Mouse (Mus musculus) G1E (cell line): Measurements from ENCODE around the gene Rnf152. TPM values are rescaled to one million over a fixed set of nuclear protein-coding genes. Genes with fewer than 3 reads are reported as not detected.

Experiments used
- ATAC-seq: 2 replicates; pipeline ENCODE4 v1.8.0; 2016; ENCODE audit warnings: mild to moderate bottlenecking; ENCODE audit not compliant: insufficient number of reproducible peaks, poor library complexity, low FRiP score, severe bottlenecking; ENCODE audit errors: extremely low read depth
- DNase-seq: peaks from one replicate; pipeline ENCODE4 v3.0.0; 2012; ENCODE audit warnings: low spot score
- H3K27me3 ChIP-seq: 2 replicates; pipeline ENCODE4 v1.6.1; 2012; ENCODE audit warnings: mild to moderate bottlenecking, low read length, inconsistent platforms; ENCODE audit not compliant: insufficient read depth
- H3K36me3 ChIP-seq: replicated peaks from 2 replicates; pipeline ENCODE3; 2012; ENCODE audit warnings: mild to moderate bottlenecking, inconsistent platforms
- H3K4me1 ChIP-seq: 2 replicates; pipeline ENCODE4 v1.6.1; 2012; ENCODE audit warnings: low read depth, low read length, inconsistent platforms, mixed read lengths; ENCODE audit not compliant: insufficient read depth
- H3K4me3 ChIP-seq: 2 replicates; pipeline ENCODE4 v1.5.1; 2012; ENCODE audit warnings: low read depth, mild to moderate bottlenecking, inconsistent platforms, low read length, moderate library complexity, mixed read lengths
- H3K9me3 ChIP-seq: replicated peaks from 2 replicates; pipeline ENCODE4 v1.6.1; 2012; ENCODE audit warnings: inconsistent platforms
- CTCF ChIP-seq: IDR thresholded peaks from 2 replicates; pipeline ENCODE4 v1.5.1; 2012; ENCODE audit warnings: low read depth, low read length, inconsistent platforms, mixed read lengths
- GATA1 ChIP-seq: IDR thresholded peaks from 2 replicates; pipeline ENCODE4 v1.6.1; 2012; ENCODE audit warnings: borderline replicate concordance, low read length, inconsistent platforms, mixed read lengths
- GATA2 ChIP-seq: IDR thresholded peaks from 2 replicates; pipeline ENCODE4 v1.6.1; 2012; ENCODE audit warnings: low read depth, low read length, inconsistent platforms, borderline replicate concordance
- POLR2AphosphoS5 ChIP-seq: IDR thresholded peaks from 2 replicates; pipeline ENCODE4 v1.6.1; 2012; ENCODE audit warnings: low read depth, low read length, inconsistent platforms; ENCODE audit not compliant: insufficient replicate concordance
- TAL1 ChIP-seq: conservative IDR thresholded peaks from 2 replicates; pipeline ENCODE4 v1.6.1; 2012; ENCODE audit warnings: low read depth, low read length, inconsistent platforms, mixed read lengths
- polyA plus RNA-seq: library from polyadenylated mRNA; stranded (reverse); fragments of >175 nt; gene quantifications from 2 replicates; pipeline ENCODE4 v1.2.3, GENCODE M21; 2012
- total RNA-seq, 2 experiments: library from RNA; stranded (forward) in 1 of 2; stranded (reverse) in 1 of 2; fragments of 200-1000 nt in 1 of 2; fragments of >200 nt in 1 of 2; fragmentation: Nextera tagmentation in 1 of 2; gene quantifications; 2 replicates each; pipeline ENCODE4 v1.2.3; 2014 to 2017

The Rnf152 gene
- total and polyA plus RNA-seq, 3 experiments = 0.11 TPM; not detected in 2

- Histone ChIP-seq H3K9me3 (peaks cover 16% of the 10 kb centered on the region), H3K4me3 (no peak overlapping the region), H3K4me1 (no peaks in the 10 kb centered on the region), H3K27me3 (no peaks in the 10 kb centered on the region), H3K36me3 (no peaks in the 10 kb centered on the region)
- ATAC-seq (no peak), DNase-seq (no peak)
- TF ChIP-seq CTCF = no peak
- TF ChIP-seq TAL1 = no peak
- no peak for TF ChIP-seq GATA2
- no peak for TF ChIP-seq POLR2AphosphoS5
- no peak for TF ChIP-seq GATA1
These were observed 42.3 kb downstream of the Rnf152 start for GRCm38 (mm10) chr1:105314010-105314800.

- no peaks in the 10 kb centered on the region for H3K27me3 ChIP-seq
- H3K36me3 ChIP-seq = no peaks in the 10 kb centered on the region
- H3K4me3 ChIP-seq = no peak overlapping the region
- H3K4me1 ChIP-seq = no peaks in the 10 kb centered on the region
- DNase-seq = no peak
- no peak for ATAC-seq
- TF ChIP-seq GATA2 (no peak), POLR2AphosphoS5 (no peak), GATA1 (no peak), CTCF (no peak), TAL1 (no peak)
- peaks cover 11% of the 10 kb centered on the region for H3K9me3 ChIP-seq
These were observed 44.0 kb downstream of the Rnf152 start for GRCm38 (mm10) chr1:105312601-105312901.

DNA sequence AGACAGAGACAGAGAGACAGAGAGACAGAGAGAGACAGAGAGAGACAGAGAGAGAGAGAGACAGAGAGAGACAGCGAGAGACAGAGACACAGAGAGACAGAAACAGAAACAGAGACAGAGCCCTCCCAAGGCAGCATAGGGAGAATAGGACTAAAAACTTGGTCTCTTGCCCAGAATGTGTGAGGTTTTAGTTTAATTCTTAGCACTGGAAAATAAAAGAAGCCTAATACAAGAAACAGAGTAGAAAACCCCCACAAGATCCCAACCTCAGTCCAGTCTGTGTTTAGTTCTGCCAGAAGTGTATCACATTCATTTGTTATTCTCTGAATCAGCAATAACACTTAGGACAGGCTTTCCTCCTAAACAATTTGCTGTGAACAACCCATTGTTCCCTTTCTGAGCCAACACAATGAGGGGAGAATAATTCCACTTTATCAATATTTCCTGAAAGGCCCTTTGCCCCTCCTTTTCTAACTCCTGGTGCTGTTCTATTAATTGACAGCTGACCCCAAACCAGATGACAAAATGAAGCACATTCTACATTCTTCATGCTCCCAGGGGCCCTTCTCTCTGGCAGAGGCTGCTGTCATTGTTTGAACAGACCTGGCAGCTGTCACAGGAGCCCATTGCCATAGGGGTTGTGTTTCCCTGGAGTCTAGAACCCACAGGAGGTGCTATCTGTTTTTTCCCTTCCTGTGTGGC lies 44.5 kb downstream of the Rnf152 start:
- ATAC-seq (no peak), DNase-seq (no peak)
- Histone ChIP-seq H3K4me3 (no peak overlapping the region), H3K36me3 (no peaks in the 10 kb centered on the region), H3K4me1 (no peaks in the 10 kb centered on the region), H3K9me3 (peaks cover 11% of the 10 kb centered on the region), H3K27me3 (no peaks in the 10 kb centered on the region)
- TF ChIP-seq GATA2 (no peak), TAL1 (no peak), CTCF (no peak), GATA1 (no peak), POLR2AphosphoS5 (no peak)

- Histone ChIP-seq H3K4me1 (no peaks in the 10 kb centered on the region), H3K36me3 (no peaks in the 10 kb centered on the region), H3K9me3 (peaks cover 31% of the 10 kb centered on the region), H3K27me3 (no peaks in the 10 kb centered on the region; the same call in 1 of the 2 replicates), H3K4me3 (no peak overlapping the region)
- TF ChIP-seq POLR2AphosphoS5 (no peak), CTCF (no peak), GATA2 (no peak), TAL1 (no peak), GATA1 (no peak)
- DNase-seq (no peak), ATAC-seq (no peak)
These were observed 54.3 kb downstream of the Rnf152 start for GRCm38 (mm10) chr1:105302164-105302563.

DNA sequence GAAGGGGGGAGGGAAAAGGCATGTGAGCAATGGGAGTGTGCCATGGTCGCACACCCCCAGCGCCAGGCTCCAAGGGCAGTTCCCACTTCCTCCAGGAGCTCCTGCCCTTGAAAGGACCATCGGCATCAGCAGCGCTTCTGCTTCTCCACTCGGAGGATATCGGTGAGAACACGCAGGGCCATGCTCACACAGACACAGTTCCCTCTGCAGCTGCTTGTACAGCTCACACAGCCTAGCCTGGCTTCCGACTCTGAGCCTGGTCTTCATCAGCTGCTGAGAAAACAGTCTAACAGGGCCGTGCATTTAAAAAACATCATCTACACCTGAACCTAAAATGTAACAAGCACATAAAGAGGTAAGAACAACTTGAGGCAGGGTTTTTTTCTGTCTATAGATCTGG lies 54.7 kb downstream of the Rnf152 start:
- Histone ChIP-seq H3K27me3 (no peaks in the 10 kb centered on the region; the same call in 1 of the 2 replicates), H3K9me3 (peaks cover 31% of the 10 kb centered on the region), H3K4me1 (no peaks in the 10 kb centered on the region), H3K36me3 (no peaks in the 10 kb centered on the region), H3K4me3 (no peak overlapping the region)
- no peak for TF ChIP-seq POLR2AphosphoS5
- no peak for TF ChIP-seq GATA1
- TF ChIP-seq GATA2 = no peak
- TF ChIP-seq TAL1 = no peak
- TF ChIP-seq CTCF = no peak
- DNase-seq (no peak), ATAC-seq (no peak)

- ATAC-seq = no peak
These were observed 64.7 kb downstream of the Rnf152 start for GRCm38 (mm10) chr1:105291859-105292258.

More at GRCm38 (mm10) chr1:105291859-105292258, 64.7 kb downstream of the Rnf152 start:
- Histone ChIP-seq H3K4me1 (no peaks in the 10 kb centered on the region), H3K27me3 (no peaks in the 10 kb centered on the region), H3K36me3 (no peaks in the 10 kb centered on the region), H3K9me3 (peaks cover 35% of the 10 kb centered on the region), H3K4me3 (no peak overlapping the region)
- TF ChIP-seq GATA1 = no peak
- TF ChIP-seq GATA2 = no peak
- no peak for TF ChIP-seq CTCF
- no peak for TF ChIP-seq TAL1
- no peak for TF ChIP-seq POLR2AphosphoS5
- no peak for DNase-seq
